Mouse (Mus musculus) ovary, postnatal 14 days (tissue): ENCODE results near the gene Lrrc17.
"Not testable (repeated sequence)": the region's sequence is repeated elsewhere in the genome, so short reads cannot be mapped to it uniquely, and the experiment has no call there.

Experiments used
- DNase-seq: peaks from one replicate; pipeline ENCODE4 v3.0.0; 2022; ENCODE audit warnings: low spot score

Gene Lrrc17

GRCm38 (mm10) chr5:21608311-21609304 lies 65.2 kb downstream of the Lrrc17 start:
- peak; percentile 9 for DNase-seq

DNA sequence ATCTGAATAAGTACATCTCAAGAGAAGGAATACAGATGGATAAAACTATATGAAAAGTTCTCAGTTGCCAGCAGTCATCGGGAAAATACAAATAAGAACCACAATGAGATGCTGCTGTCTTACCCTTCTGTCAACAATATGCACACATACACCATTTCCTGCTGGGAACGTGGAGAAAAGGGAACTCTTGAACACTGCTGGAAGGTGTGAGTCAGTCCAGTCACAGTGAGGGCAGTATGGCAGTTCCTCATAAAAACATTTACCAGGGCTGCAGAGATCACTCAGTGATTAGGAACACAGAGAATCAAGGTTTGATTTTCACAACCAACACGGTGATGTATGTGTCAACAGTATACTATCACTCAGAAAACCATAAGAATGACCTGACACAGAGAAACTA lies 67.6 kb downstream of the Lrrc17 start:
- DNase-seq: no peak

- not testable (repeated sequence) for DNase-seq
Observed at GRCm38 (mm10) chr5:21614299-21614698, 70.9 kb downstream of the Lrrc17 start.

GRCm38 (mm10) chr5:21616450-21617009 lies 73.2 kb downstream of the Lrrc17 start:
- DNase-seq: no peak
